Mouse (Mus musculus): Measurements from ENCODE around the gene Sertad2. TPM values are rescaled to one million over a fixed set of nuclear protein-coding genes. Genes with fewer than 3 reads are reported as not detected.

The Sertad2 gene
- polyA plus RNA-seq, 1 experiment from 2014 or later = 35.2 TPM

DNA sequence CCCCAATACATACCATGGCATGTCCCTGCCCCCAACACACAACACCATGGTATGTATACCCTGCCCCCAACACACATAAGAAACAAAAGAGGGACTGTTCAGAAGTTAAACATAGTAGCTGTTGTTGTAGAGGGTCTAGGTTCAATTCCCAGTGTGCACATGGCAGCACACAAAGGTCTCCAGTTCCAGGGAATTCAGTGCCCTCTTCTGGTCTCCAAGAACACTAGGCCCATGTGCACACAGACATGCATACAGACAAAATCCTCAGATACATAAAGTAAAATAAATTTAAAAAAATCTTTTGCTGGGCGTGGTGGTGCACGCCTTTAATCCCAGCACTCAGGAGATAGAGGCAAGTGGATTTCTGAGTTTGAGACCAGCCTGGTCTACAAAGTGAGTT, 39.7 kb downstream of the Sertad2 start:
- no peak overlapping the region for H3K27ac ChIP-seq
- no peak overlapping the region for H3K4me2 ChIP-seq
- no peak overlapping the region for H3K9ac ChIP-seq
- H3K27me3 ChIP-seq = no peaks in the 10 kb centered on the region
- no peaks in the 10 kb centered on the region for H3K36me3 ChIP-seq (ENCODE audit: poor library complexity, severe bottlenecking)
- H3K4me3 ChIP-seq = no peak overlapping the region
- no peaks in the 10 kb centered on the region for H3K9me3 ChIP-seq (replicated peaks)
- WGBS = 97% methylated on average over 2 of the region's 2 CpGs
- H3K4me1 ChIP-seq = no peaks in the 10 kb centered on the region
- ATAC-seq = no peak

DNA sequence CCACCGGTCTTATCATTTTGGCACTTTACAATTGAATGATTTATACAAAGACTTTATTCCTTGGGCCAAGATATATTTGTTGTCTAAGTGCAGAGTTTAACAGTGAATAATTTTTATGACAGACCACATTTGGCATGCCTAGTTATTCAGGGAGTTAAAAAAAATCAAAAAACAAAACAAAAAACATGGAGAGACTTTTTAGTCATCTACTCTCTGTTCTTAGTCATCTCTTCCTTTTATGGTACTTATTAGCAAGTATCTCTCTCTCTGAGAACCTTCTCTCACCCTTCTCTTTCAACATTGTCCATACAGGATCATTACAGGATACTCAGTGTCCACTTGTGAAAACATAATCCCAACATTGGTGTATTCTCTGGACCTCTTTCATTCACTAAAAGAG, 42.2 kb downstream of the Sertad2 start:
- H3K4me1 ChIP-seq = no peaks in the 10 kb centered on the region
- no peak for ATAC-seq
- no peak overlapping the region for H3K4me2 ChIP-seq
- no peaks in the 10 kb centered on the region for H3K36me3 ChIP-seq (ENCODE audit: poor library complexity, severe bottlenecking)
- H3K27ac ChIP-seq = no peak overlapping the region
- H3K9ac ChIP-seq = no peak overlapping the region
- no peaks in the 10 kb centered on the region for H3K9me3 ChIP-seq (replicated peaks)
- WGBS = 93% methylated on average over 1 of the region's 1 CpGs
- no peaks in the 10 kb centered on the region for H3K27me3 ChIP-seq
- no peak overlapping the region for H3K4me3 ChIP-seq

DNA sequence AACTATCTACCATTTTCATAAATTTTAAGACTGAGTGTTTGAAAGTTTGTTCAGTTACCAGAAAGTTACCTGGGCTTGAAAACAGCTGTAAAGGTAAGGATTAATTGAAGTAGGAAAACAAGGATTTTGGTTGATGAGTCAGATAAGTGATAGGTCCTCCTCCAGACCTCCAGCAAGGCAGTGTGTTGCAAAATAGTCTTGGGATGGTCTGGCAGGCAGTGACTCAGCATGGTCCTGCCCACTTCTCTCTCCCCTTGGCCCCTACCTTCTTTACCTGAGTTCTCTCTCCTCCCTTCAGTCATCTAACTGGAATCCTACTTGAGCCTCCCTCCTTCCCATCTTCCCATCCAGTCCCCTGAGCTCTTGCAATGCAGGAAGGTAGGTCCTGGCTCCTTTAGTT, 43.1 kb downstream of the Sertad2 start:
- H3K9me3 ChIP-seq (replicated peaks) = no peaks in the 10 kb centered on the region
- H3K27me3 ChIP-seq = no peaks in the 10 kb centered on the region
- H3K4me3 ChIP-seq = no peak overlapping the region
- no peak overlapping the region for H3K27ac ChIP-seq
- no peaks in the 10 kb centered on the region for H3K4me1 ChIP-seq
- H3K9ac ChIP-seq = no peak overlapping the region
- no peaks in the 10 kb centered on the region for H3K36me3 ChIP-seq (ENCODE audit: poor library complexity, severe bottlenecking)
- H3K4me2 ChIP-seq = no peak overlapping the region
- ATAC-seq = no peak

DNA sequence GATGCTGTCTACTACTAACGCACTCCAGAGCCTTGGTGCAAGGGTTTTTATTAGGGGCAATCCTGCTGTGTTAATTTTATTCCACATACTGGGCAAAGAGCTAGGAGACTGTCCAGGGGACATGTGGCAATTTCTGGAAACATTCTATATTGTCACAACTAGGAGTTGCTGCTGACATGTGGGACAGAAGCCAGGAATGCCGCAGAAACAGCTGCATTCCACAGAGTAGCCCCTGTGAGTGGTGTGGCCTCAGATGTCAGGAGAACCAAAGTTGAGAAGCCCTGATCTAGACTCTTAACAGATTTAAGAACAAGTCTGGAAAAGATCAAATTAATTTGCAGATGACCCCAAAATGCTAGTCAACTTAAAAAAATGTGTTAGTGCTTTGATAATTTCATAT, 46.3 kb downstream of the Sertad2 start:
- Histone ChIP-seq H3K9ac (no peak overlapping the region), H3K27ac (no peak overlapping the region), H3K9me3 (replicated peaks) (no peaks in the 10 kb centered on the region), H3K27me3 (no peaks in the 10 kb centered on the region), H3K4me1 (no peaks in the 10 kb centered on the region), H3K4me2 (no peak overlapping the region), H3K36me3 (ENCODE audit: poor library complexity, severe bottlenecking) (no peaks in the 10 kb centered on the region), H3K4me3 (no peak overlapping the region)
- WGBS = 70% methylated on average over 2 of the region's 2 CpGs
- no peak for ATAC-seq

DNA sequence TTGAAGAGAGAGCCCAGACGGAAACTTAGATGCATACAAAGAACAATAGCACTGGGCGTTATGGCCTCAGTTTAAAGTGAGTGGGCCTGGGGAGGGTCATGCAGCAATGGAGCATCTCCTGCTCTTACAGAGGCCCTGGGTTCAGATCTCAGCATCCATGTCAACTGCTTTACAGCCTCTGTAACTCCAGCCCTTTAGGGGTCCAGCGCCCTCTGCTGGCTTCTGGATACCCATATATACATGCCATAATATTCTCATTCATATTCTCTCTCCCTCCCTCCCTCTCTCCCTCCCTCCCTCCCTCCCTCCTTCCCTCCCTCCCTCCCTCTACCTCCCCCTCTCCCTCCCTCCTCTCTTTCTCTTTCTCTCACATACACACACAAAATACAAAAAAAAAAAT, 49.0 kb downstream of the Sertad2 start:
- Histone ChIP-seq H3K27me3 (no peaks in the 10 kb centered on the region), H3K9me3 (replicated peaks) (no peaks in the 10 kb centered on the region), H3K4me3 (no peak overlapping the region), H3K4me2 (no peak overlapping the region), H3K36me3 (ENCODE audit: poor library complexity, severe bottlenecking) (no peaks in the 10 kb centered on the region), H3K9ac (no peak overlapping the region), H3K4me1 (no peaks in the 10 kb centered on the region), H3K27ac (no peak overlapping the region)
- WGBS = 73% methylated on average over 3 of the region's 3 CpGs
- no peak for ATAC-seq

DNA sequence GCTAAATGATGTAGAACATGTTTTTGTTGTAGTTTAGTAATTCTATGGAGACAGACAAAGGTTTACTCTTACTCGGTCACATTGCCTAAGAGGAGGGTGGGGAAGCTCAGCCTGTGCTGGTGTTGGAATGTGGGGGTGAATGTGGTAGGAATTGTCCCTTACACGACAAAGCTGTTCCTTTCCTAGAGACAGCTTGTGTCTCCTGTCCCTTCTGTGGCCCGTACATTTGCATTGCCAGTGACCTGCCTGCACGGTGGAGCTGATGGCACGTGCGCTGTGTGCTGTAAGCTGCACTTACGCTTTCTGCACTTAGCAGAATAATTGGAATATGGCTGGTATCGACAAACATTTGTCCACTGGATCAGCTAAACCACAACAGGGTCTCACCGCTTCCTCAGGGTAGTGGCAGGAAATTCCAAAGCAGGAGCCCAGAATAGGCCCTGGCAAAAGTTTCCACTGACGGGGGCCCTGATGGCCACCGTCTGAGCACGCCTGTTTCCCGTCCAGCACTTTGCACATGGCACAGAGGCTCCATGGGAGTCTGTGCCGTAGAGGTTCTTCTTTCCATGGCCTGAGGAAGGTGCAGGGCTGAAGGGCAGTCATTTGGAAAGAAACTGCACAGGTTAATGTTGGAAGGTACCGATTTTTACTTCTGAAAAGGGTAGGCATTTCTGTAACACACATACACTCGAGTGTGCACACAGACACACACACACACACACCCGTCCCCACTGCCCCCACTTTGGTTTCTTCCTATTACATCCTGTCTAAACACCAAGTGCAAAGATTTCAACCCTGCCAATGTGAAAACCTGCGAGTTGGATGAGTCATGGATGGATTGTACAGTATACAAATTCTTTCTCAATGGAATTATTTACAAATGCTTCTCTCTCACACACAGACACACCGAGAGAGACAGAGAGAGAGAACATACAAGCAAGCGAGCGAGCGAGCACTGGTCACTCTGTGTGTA, 51.5 kb downstream of the Sertad2 start:
- Histone ChIP-seq H3K36me3 (ENCODE audit: poor library complexity, severe bottlenecking) (no peaks in the 10 kb centered on the region), H3K27me3 (no peaks in the 10 kb centered on the region), H3K4me1 (no peaks in the 10 kb centered on the region), H3K27ac (no peak overlapping the region), H3K4me2 (no peak overlapping the region), H3K9me3 (replicated peaks) (no peaks in the 10 kb centered on the region), H3K9ac (no peak overlapping the region), H3K4me3 (no peak overlapping the region)
- ATAC-seq = no peak
- 81% methylated on average over 22 of the region's 22 CpGs for WGBS

DNA sequence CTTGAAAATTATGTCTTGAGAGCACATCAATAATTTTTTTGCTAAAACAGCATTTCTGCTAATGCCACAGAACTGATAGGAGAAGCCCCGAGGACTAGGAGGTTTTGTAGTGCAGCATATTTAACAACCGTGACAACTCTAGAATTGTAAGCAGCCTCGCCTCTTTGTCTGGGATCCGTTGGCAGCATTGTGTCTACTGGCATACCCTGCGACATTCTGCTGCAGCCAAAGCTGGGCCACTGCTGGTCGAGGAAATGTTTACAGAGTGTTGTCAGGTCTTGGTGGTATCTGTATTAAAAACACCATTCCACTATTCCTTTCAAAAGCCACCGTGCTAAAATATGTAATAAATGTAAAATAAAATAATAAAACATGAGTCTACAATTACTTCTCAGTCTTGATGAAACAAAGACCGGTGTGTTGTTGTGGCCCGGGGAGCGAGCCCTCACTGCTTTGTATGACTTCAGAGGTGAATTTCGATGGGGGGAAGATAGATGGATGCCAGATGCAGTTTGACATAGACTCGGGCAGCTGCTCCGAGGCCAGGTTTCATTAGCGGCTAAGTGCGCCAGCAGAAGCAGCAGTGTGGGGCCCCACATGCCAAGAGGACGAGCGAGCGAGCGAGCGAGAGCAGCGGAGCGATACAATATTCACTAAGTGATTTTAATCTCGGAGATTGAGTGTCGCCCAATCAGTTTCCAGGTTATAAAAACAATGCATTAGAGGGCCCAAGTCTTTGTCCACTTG, 60.2 kb downstream of the Sertad2 start:
- Histone ChIP-seq H3K36me3 (ENCODE audit: poor library complexity, severe bottlenecking) (no peaks in the 10 kb centered on the region), H3K4me1 (peaks cover 7% of the 10 kb centered on the region), H3K4me2 (0 out of 2 replicates have a peak overlapping the region, but pooled peaks have one; percentile 5), H3K9me3 (replicated peaks) (no peaks in the 10 kb centered on the region), H3K4me3 (no peak overlapping the region), H3K27ac (no peak overlapping the region), H3K9ac (no peak overlapping the region), H3K27me3 (no peaks in the 10 kb centered on the region)
- 77% methylated on average over 24 of the region's 24 CpGs for WGBS
- ATAC-seq = peak; percentile 65

DNA sequence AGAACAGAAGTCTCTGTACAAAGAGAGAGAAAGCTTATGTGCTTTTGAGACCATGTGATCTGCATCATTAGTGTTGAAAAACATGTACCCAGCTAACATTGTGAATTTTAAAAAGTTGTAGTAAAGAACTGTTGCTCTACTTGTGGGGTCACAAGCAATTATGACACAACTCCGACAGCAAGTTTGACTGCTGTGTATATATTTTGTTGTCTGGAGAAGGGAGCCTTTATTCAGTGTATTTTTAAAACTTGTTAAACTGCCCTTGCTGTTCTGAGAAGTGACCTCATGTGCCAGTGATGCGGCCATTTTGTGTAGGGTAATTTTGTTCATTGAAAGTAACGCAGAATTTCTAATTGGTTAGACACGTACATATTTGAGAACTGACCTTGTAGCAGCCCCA, 61.1 kb downstream of the Sertad2 start:
- peaks cover 7% of the 10 kb centered on the region for H3K4me1 ChIP-seq
- H3K4me2 ChIP-seq = no peak overlapping the region
- no peaks in the 10 kb centered on the region for H3K36me3 ChIP-seq (ENCODE audit: poor library complexity, severe bottlenecking)
- no peaks in the 10 kb centered on the region for H3K27me3 ChIP-seq
- no peak overlapping the region for H3K4me3 ChIP-seq
- WGBS = 81% methylated on average over 4 of the region's 4 CpGs
- H3K27ac ChIP-seq = no peak overlapping the region
- no peak for ATAC-seq
- H3K9me3 ChIP-seq (replicated peaks) = no peaks in the 10 kb centered on the region
- H3K9ac ChIP-seq = no peak overlapping the region

DNA sequence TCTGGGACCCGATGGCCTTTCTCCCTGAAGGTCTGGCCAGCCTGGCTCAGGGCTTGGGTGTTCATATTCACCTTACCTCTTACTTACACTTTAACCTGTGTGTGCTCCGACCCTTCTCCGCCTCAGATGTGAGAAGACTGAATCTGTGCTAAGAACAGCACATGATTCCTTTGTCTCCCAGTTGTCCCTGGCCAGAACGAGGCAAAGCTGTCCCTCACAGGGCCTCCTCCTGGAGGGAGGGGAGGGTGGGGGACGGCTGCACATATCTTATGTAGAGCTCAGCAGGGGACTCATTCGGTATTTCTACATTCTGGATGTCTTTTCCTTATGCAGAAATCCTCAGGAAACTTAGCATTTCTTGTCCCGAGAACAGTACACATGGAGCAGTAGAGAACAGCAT, 62.6 kb downstream of the Sertad2 start:
- no peak overlapping the region for H3K4me2 ChIP-seq
- 56% methylated on average over 7 of the region's 7 CpGs for WGBS
- no peak overlapping the region for H3K9ac ChIP-seq
- H3K27ac ChIP-seq = no peak overlapping the region
- no peak overlapping the region for H3K4me3 ChIP-seq
- no peaks in the 10 kb centered on the region for H3K27me3 ChIP-seq
- H3K9me3 ChIP-seq (replicated peaks) = no peaks in the 10 kb centered on the region
- H3K36me3 ChIP-seq (ENCODE audit: poor library complexity, severe bottlenecking) = no peaks in the 10 kb centered on the region
- H3K4me1 ChIP-seq = peaks cover 7% of the 10 kb centered on the region
- no peak for ATAC-seq

DNA sequence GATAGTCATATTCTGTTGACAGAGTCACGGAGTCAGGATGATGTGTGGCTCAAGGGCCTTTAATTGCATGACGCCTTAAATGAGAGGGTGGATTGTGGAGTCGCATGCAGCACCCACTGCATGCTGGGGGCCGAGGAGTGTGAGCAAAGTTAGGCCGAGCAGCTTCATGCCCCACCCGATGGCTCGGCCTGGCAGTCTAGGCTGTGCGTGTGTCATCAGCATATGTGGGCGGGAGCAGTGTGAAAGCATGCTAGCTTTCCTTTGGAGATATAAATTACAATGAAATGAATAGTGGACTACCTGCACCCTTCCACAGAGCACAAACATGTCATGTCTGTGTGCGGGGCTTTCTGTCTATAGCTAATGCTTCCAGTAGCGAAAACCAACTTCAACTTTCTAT, 65.4 kb downstream of the Sertad2 start:
- whole genome bisulfite sequencing = 91% methylated on average over 11 of the region's 11 CpGs
- no peaks in the 10 kb centered on the region for H3K9me3 ChIP-seq (replicated peaks)
- no peak for ATAC-seq
- no peak overlapping the region for H3K27ac ChIP-seq
- H3K4me3 ChIP-seq = no peak overlapping the region
- H3K9ac ChIP-seq = no peak overlapping the region
- peaks cover 7% of the 10 kb centered on the region for H3K4me1 ChIP-seq
- H3K4me2 ChIP-seq = no peak overlapping the region
- no peaks in the 10 kb centered on the region for H3K36me3 ChIP-seq (ENCODE audit: poor library complexity, severe bottlenecking)
- H3K27me3 ChIP-seq = no peaks in the 10 kb centered on the region

DNA sequence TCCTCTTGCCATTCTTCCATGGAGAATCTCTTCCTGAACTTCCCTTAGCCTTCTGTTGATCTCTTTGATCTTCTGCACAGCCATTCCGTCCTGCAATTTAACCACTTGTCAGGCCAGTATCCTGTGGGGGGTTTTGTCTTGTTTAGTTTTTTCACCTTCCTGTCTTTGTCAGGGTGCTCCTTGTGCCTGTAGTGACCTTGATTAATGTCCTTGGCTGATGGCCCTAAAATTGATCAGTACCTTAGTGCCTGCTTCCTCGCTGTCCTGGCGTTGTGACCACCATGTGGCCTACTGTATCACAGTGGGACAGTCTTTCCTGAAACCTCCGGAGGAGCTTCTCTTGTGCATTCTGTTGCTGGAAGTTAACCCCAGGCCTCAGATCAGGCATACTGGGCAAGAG, 70.2 kb downstream of the Sertad2 start:
- WGBS = 91% methylated on average over 4 of the region's 4 CpGs
- Histone ChIP-seq H3K4me1 (0 out of 2 replicates have a peak, but pooled peaks cover 4% of the 10 kb centered on the region), H3K27me3 (no peaks in the 10 kb centered on the region), H3K9ac (no peak overlapping the region), H3K27ac (no peak overlapping the region), H3K9me3 (replicated peaks) (no peaks in the 10 kb centered on the region), H3K4me3 (no peak overlapping the region), H3K4me2 (no peak overlapping the region), H3K36me3 (ENCODE audit: poor library complexity, severe bottlenecking) (no peaks in the 10 kb centered on the region)
- no peak for ATAC-seq

DNA sequence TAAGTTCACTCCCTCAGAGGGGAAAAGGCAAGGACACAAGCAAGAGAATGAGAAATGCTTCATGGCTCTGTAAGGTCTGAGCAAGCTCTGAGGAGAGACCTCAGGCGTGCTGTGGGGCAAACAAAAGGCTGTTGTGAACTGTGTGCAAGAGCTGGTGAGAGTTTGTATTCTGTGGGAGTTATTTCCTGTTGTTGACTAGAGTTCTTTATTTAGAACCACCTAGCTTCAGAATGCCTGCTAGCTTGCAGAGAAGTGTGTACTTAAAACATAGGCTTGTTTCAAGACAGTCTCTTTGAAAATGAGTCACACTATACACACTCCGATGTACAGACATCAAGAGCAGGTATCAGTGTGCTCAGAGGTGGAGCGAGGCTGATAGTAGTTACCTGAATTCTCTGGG, 73.0 kb downstream of the Sertad2 start:
- H3K4me3 ChIP-seq = no peak overlapping the region
- no peak overlapping the region for H3K9ac ChIP-seq
- H3K27ac ChIP-seq = no peak overlapping the region
- H3K9me3 ChIP-seq (replicated peaks) = no peaks in the 10 kb centered on the region
- WGBS = 66% methylated on average over 3 of the region's 3 CpGs
- H3K27me3 ChIP-seq = no peaks in the 10 kb centered on the region
- ATAC-seq = no peak
- 0 out of 2 replicates have a peak, but pooled peaks cover 4% of the 10 kb centered on the region for H3K4me1 ChIP-seq
- H3K36me3 ChIP-seq (ENCODE audit: poor library complexity, severe bottlenecking) = no peaks in the 10 kb centered on the region
- H3K4me2 ChIP-seq = no peak overlapping the region

All from forebrain, embryonic 13.5 days (tissue).